Mouse (Mus musculus): ENCODE data around the gene Ttc34. TPM values are rescaled to one million over a fixed set of nuclear protein-coding genes. Genes with fewer than 3 reads are reported as not detected.

The Ttc34 gene
- polyA plus RNA-seq (2015; fragmentation: Nextera tagmentation; extraction: Ambion mirVana), result 1.0 and 1.6 TPM in 2 replicates

DNA sequence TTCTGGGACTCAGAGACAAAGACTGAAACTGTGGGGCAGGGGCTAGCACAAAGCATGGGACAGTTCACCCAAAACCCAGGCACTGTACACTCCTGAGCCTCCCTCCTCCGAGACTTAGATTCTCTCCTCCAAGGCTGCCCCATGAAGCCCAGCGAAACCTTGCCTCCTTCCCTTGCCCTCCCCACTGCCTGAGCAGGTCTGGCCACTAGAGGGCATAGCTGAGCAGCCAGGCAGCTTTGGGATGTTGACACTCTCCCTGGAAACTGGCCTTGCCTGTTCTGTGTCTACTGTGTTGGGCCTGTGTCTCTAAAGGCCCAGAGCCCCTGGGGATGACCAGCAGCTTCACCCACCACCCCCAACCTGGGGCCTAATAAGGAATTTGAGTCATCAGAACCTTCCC, at the start of gene Ttc34:
Ttc34 (plus strand) TSS at position 290 of the 400 bp plus-strand sequence.
- no peak for ATAC-seq (ENCODE audit: low FRiP score)

GRCm38 (mm10) chr4:154787960-154788702, 49.1 kb upstream of the Ttc34 start:
- H3K36me3 ChIP-seq, result no peaks in the 10 kb centered on the region
- 0 out of 2 replicates have a peak, but pooled peaks cover 4% of the 10 kb centered on the region for H3K27me3 ChIP-seq (replicated peaks)
- H3K27ac ChIP-seq (replicated peaks), result no peak overlapping the region
- WGBS, result 68% methylated on average over 13 of the region's 13 CpGs
- no peak overlapping the region for H3K4me3 ChIP-seq (replicated peaks)
- H3K9me3 ChIP-seq (replicated peaks), result no peaks in the 10 kb centered on the region
- 0 out of 2 replicates have a peak, but pooled peaks cover 9% of the 10 kb centered on the region for H3K4me1 ChIP-seq
- no peak overlapping the region for H3K4me2 ChIP-seq
- no peak overlapping the region for H3K9ac ChIP-seq (replicated peaks)
- no peak for ATAC-seq (ENCODE audit: low FRiP score)

More for the DNA sequence above, at the start of gene Ttc34:
- Histone ChIP-seq H3K9ac (replicated peaks) (no peak within 1 kb of the TSS), H3K36me3 (no peaks in the 10 kb centered on the region), H3K4me2 (no peak within 1 kb of the TSS), H3K4me3 (replicated peaks) (no peak within 1 kb of the TSS), H3K9me3 (replicated peaks) (no peaks in the 10 kb centered on the region), H3K4me1 (peaks cover 26% of the 10 kb centered on the region), H3K27me3 (replicated peaks) (peaks cover 34% of the 10 kb centered on the region), H3K27ac (replicated peaks) (no peak within 1 kb of the TSS)
- 43% methylated on average over 2 of the region's 2 CpGs for WGBS

GRCm38 (mm10) chr4:154791894-154792293, 45.4 kb upstream of the Ttc34 start:
- Histone ChIP-seq H3K4me2 (no peak overlapping the region), H3K27ac (replicated peaks) (no peak overlapping the region), H3K4me1 (0 out of 2 replicates have a peak, but pooled peaks cover 9% of the 10 kb centered on the region), H3K36me3 (no peaks in the 10 kb centered on the region), H3K27me3 (replicated peaks) (peaks cover 17% of the 10 kb centered on the region), H3K4me3 (replicated peaks) (no peak overlapping the region), H3K9ac (replicated peaks) (no peak overlapping the region), H3K9me3 (replicated peaks) (no peaks in the 10 kb centered on the region)
- no peak for ATAC-seq (ENCODE audit: low FRiP score)
- WGBS, result 70% methylated on average over 7 of the region's 7 CpGs

DNA sequence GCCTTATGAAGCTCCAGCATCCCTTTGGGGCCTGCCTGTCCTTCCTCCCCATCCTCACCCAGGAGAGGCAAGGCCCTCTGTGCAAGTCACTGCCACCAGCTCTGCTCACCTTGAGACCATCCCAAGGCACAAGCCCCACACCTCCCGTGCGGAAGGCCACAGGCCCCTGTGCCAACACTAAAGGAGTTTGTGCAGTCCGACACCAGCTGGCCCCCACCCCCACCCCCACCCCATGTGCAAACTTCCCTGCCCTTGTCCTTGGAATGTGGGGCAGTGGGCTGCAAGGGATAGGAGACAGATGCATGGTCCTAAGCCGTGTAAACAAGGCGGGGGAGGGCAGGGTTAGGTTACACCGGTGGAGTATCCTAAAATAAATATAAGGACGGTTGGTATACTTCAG, 43.8 kb upstream of the Ttc34 start:
- H3K4me2 ChIP-seq, result no peak overlapping the region
- WGBS, result 83% methylated on average over 7 of the region's 7 CpGs
- peaks cover 15% of the 10 kb centered on the region for H3K27me3 ChIP-seq (replicated peaks)
- H3K9me3 ChIP-seq (replicated peaks), result no peaks in the 10 kb centered on the region
- 0 out of 2 replicates have a peak, but pooled peaks cover 3% of the 10 kb centered on the region for H3K4me1 ChIP-seq
- H3K9ac ChIP-seq (replicated peaks), result no peak overlapping the region
- no peak for ATAC-seq (ENCODE audit: low FRiP score)
- no peak overlapping the region for H3K4me3 ChIP-seq (replicated peaks)
- no peaks in the 10 kb centered on the region for H3K36me3 ChIP-seq
- H3K27ac ChIP-seq (replicated peaks), result no peak overlapping the region

GRCm38 (mm10) chr4:154797834-154798233, 39.4 kb upstream of the Ttc34 start:
- no peak overlapping the region for H3K4me3 ChIP-seq (replicated peaks)
- 6% methylated on average over 4 of the region's 4 CpGs for WGBS
- H3K4me1 ChIP-seq, result peaks cover 16% of the 10 kb centered on the region
- no peak overlapping the region for H3K27ac ChIP-seq (replicated peaks)
- H3K9ac ChIP-seq (replicated peaks), result no peak overlapping the region
- H3K27me3 ChIP-seq (replicated peaks), result peaks cover 51% of the 10 kb centered on the region
- H3K9me3 ChIP-seq (replicated peaks), result no peaks in the 10 kb centered on the region
- H3K4me2 ChIP-seq, result no peak overlapping the region
- no peaks in the 10 kb centered on the region for H3K36me3 ChIP-seq
- no peak for ATAC-seq (ENCODE audit: low FRiP score)

- Histone ChIP-seq H3K36me3 (no peaks in the 10 kb centered on the region), H3K4me1 (peaks cover 16% of the 10 kb centered on the region), H3K27ac (replicated peaks) (no peak overlapping the region), H3K9me3 (replicated peaks) (no peaks in the 10 kb centered on the region), H3K4me3 (replicated peaks) (no peak overlapping the region), H3K4me2 (no peak overlapping the region), H3K27me3 (replicated peaks) (peaks cover 56% of the 10 kb centered on the region), H3K9ac (replicated peaks) (no peak overlapping the region)
- ATAC-seq (ENCODE audit: low FRiP score), result no peak
- 22% methylated on average over 5 of the region's 5 CpGs for WGBS
These were observed 36.7 kb upstream of the Ttc34 start for GRCm38 (mm10) chr4:154800543-154800942.

DNA sequence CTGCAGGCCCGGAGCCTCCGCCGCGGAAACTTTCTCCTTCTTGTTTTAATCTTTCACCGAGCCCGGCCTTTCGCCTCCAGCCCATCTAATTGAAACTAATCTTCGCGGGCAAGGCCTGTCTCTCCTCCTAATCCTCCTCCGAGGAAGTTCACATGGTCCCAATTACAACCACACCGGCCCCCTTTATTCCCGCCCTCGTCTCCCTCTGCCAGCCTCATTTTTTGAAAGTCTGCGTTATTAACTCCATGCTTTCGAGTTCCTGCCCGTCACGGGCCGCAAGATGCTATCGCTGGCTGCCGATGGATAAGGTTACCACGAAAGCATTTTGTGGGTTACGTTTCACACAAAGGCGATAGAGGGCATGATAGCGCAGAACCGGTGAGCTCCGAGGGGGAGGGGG, 35.0 kb upstream of the Ttc34 start:
- no peaks in the 10 kb centered on the region for H3K36me3 ChIP-seq
- 12% methylated on average over 26 of the region's 26 CpGs for WGBS
- no peak for ATAC-seq (ENCODE audit: low FRiP score)
- H3K27me3 ChIP-seq (replicated peaks), result peaks cover 62% of the 10 kb centered on the region
- no peaks in the 10 kb centered on the region for H3K9me3 ChIP-seq (replicated peaks)
- H3K4me2 ChIP-seq, result no peak overlapping the region; the same call in 1 of the 2 replicates
- H3K4me1 ChIP-seq, result peaks cover 16% of the 10 kb centered on the region
- no peak overlapping the region for H3K4me3 ChIP-seq (replicated peaks)
- H3K27ac ChIP-seq (replicated peaks), result no peak overlapping the region
- no peak overlapping the region for H3K9ac ChIP-seq (replicated peaks)

DNA sequence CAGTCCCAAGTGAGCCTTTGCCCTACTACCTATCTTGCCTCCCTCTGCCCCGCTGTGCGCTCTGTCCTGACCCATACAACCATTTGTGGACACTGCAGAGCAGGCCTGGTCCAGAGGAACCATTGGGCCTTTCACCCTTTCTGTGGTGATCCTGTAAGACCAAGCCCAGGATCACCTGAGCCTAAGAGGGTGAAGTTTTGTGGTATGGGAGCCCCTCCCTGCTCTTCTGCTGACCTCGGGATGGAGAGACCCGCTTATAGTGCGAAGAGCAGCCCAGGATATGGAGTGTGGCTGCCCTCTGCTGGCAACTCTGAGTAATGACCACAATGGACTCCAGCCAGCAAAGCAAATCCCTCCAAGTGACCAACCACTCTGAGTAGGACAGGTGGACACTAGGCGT, 11.6 kb upstream of the Ttc34 start:
- H3K9ac ChIP-seq (replicated peaks), result no peak overlapping the region
- H3K4me1 ChIP-seq, result peaks cover 6% of the 10 kb centered on the region; the same call in 1 of the 2 replicates
- H3K4me3 ChIP-seq (replicated peaks), result no peak overlapping the region
- no peaks in the 10 kb centered on the region for H3K9me3 ChIP-seq (replicated peaks)
- peak; percentile 59 for ATAC-seq (ENCODE audit: low FRiP score)
- WGBS, result 34% methylated on average over 6 of the region's 6 CpGs
- no peak overlapping the region for H3K27ac ChIP-seq (replicated peaks)
- H3K4me2 ChIP-seq, result no peak overlapping the region
- H3K36me3 ChIP-seq, result no peaks in the 10 kb centered on the region
- H3K27me3 ChIP-seq (replicated peaks), result peaks cover 39% of the 10 kb centered on the region

DNA sequence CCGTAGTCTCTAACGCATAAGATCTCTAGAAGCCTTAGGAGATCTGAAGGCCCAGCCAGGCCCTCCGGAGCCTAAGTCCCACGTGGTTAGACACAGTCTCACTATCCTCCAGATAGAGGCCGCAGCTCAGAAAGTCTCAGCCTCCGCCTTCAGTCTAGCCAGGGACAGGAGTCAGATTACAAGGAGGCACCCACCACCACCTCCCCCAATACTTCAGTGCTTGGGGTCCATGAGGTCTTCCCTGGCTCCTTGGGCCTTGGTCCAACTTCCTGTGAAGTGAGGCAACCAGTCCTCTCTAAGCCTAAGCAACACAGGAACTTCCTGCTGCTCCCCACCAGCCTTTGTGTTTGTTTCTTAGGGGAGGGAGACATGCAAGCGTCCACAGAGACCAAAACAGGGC, 11.0 kb upstream of the Ttc34 start:
- Histone ChIP-seq H3K27me3 (replicated peaks) (peaks cover 39% of the 10 kb centered on the region), H3K9ac (replicated peaks) (no peak overlapping the region), H3K4me2 (no peak overlapping the region), H3K27ac (replicated peaks) (no peak overlapping the region), H3K9me3 (replicated peaks) (no peaks in the 10 kb centered on the region), H3K4me1 (peaks cover 6% of the 10 kb centered on the region; the same call in 1 of the 2 replicates), H3K4me3 (replicated peaks) (no peak overlapping the region), H3K36me3 (no peaks in the 10 kb centered on the region)
- no peak for ATAC-seq (ENCODE audit: low FRiP score)
- WGBS, result 58% methylated on average over 7 of the region's 7 CpGs

- no peak overlapping the region for H3K4me2 ChIP-seq
- peaks cover 13% of the 10 kb centered on the region for H3K4me1 ChIP-seq
- no peak for ATAC-seq (ENCODE audit: low FRiP score)
- no peak overlapping the region for H3K9ac ChIP-seq (replicated peaks)
- 77% methylated on average over 7 of the region's 7 CpGs for WGBS
- no peaks in the 10 kb centered on the region for H3K36me3 ChIP-seq
- peaks cover 38% of the 10 kb centered on the region for H3K27me3 ChIP-seq (replicated peaks)
- no peak overlapping the region for H3K27ac ChIP-seq (replicated peaks)
- H3K9me3 ChIP-seq (replicated peaks), result no peaks in the 10 kb centered on the region
- no peak overlapping the region for H3K4me3 ChIP-seq (replicated peaks)
These were observed 10.1 kb upstream of the Ttc34 start for GRCm38 (mm10) chr4:154827181-154827580.

DNA sequence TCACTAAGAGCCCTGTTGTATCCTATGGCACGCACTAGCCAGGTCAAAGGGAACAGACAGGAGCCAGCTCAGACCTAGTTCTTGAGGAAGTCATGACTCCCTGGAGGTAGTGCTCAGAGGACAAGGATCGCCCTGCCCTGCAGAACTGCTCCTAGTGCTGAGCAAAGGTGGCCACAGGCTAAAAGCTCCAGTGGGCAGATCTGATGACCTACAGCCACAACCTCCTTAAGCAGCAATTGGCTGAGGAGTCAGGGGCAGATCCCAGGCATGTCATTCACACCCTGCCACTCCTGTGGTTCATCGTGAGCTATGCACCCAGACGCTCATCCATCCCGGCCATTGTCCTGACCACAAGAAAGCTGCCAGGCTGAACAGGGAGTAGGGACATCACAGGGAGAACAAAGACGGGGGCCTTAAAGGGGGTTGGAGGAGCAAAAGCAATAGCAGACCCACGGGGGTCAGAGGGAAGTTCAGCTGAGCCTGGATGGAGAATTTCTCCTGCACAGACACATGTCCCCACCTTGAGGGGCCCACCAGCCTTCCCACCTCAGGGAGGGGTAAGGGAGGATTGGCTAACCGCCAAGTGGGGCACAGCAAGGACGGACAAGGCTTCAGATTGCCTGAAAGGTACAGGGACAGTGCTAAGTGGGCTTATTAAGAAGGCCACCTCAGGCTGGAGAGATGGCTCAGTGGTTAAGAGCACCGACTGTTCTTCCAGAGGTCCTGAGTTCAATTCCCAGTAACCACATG, 9.2 kb upstream of the Ttc34 start:
- H3K9me3 ChIP-seq (replicated peaks), result no peaks in the 10 kb centered on the region
- H3K4me2 ChIP-seq, result no peak overlapping the region
- no peak overlapping the region for H3K4me3 ChIP-seq (replicated peaks)
- no peak for ATAC-seq (ENCODE audit: low FRiP score)
- peaks cover 33% of the 10 kb centered on the region for H3K27me3 ChIP-seq (replicated peaks)
- peaks cover 22% of the 10 kb centered on the region for H3K4me1 ChIP-seq
- 41% methylated on average over 10 of the region's 10 CpGs for WGBS
- no peak overlapping the region for H3K27ac ChIP-seq (replicated peaks)
- no peak overlapping the region for H3K9ac ChIP-seq (replicated peaks)
- no peaks in the 10 kb centered on the region for H3K36me3 ChIP-seq
